Comparison of ENCODE assay signal across 26 mouse cellular contexts in genomic region chr6:48723468-48723867, GRCm38 (mm10). TPM values are rescaled to one million over a fixed set of nuclear protein-coding genes. Genes with fewer than 3 reads are reported as not detected.
A peak's percentile ranks its signal among the peaks of the same experiment; 100 is the strongest.
DNase-seq lines count a peak whose midpoint lies in the region; ATAC-seq and TF ChIP-seq lines count a peak whose summit lies in the region.
"Had no signal": no experiment of that assay in that cellular context is flagged by ENCODE, and none has a peak within 500 bp of the region (broad histone marks: within the 10 kb centered on the region; RNA-seq: fewer than 3 reads in every experiment).

No protein-coding gene starts in this region.

- peak; percentile 20; the same call in 1 of the 2 replicates for ATAC-seq in megakaryocyte, adult 5-6 weeks (ENCODE audit: poor library complexity, severe bottlenecking)
- ATAC-seq in forebrain, embryonic 14.5 days = no peak
- ATAC-seq: forebrain, postnatal 0 days; hindbrain, embryonic 16.5 days; intestine, embryonic 15.5 days had no signal

- no peaks in the 10 kb centered on the region for H3K27me3 ChIP-seq in thymus, adult 2 months (ENCODE audit: control insufficient read depth, insufficient read depth, low read length)
- H3K27me3 ChIP-seq in forebrain, embryonic 14.5 days (replicated peaks; ENCODE audit: control insufficient read depth, insufficient read depth, low read length) = no peaks in the 10 kb centered on the region
- H3K27me3 ChIP-seq: embryonic facial prominence, embryonic 13.5 days; forebrain, embryonic 12.5 days; heart, embryonic 13.5 days; hindbrain, embryonic 12.5 days; intestine, embryonic 15.5 days had no signal

- WGBS in thymus, adult 2 months = 50% methylated on average over 8 of the region's 8 CpGs
- 92% methylated on average over 8 of the region's 8 CpGs for WGBS in forebrain, embryonic 14.5 days

- no peak for TF ChIP-seq CTCF in thymus, adult 2 months (IDR thresholded peaks at IDR 0.05; ENCODE audit: borderline replicate concordance, control insufficient read depth, extremely low read depth, insufficient read depth, low read length, poor library complexity)

- no peaks in the 10 kb centered on the region for H3K9me3 ChIP-seq in forebrain, embryonic 14.5 days (replicated peaks; ENCODE audit: control insufficient read depth, low read length)
- H3K9me3 ChIP-seq: embryonic facial prominence, embryonic 13.5 days; forebrain, embryonic 12.5 days; heart, embryonic 13.5 days; hindbrain, embryonic 12.5 days; intestine, embryonic 15.5 days had no signal

- DNase-seq in thymus, adult 2 months = no peak
- DNase-seq in thymus, postnatal 25 days = no peak
- peak; percentile 52 for DNase-seq in T-cell, adult 2 months (ENCODE audit: low spot score)
- DNase-seq in forebrain, embryonic 14.5 days (ENCODE audit: low spot score) = no peak
- no peak for DNase-seq in cerebellum, adult 9-11 months
- DNase-seq: adrenal gland, adult 8-10 months; adrenal gland, postnatal 36 days; cerebellum, adult 11 months; cerebellum, adult 8-10 months; cerebellum, postnatal 25 days; forebrain, postnatal 0 days; gastrocnemius, postnatal 25 days; heart, postnatal 4 days had no signal

- no peak for TF ChIP-seq POLR2A in thymus, adult 2 months (IDR thresholded peaks at IDR 0.05; ENCODE audit: control insufficient read depth, extremely low read depth, insufficient read depth, low read length, poor library complexity)

- no peak overlapping the region for H3K4me3 ChIP-seq in thymus, adult 2 months (ENCODE audit: control insufficient read depth, insufficient read depth, low read length)
- no peak overlapping the region for H3K4me3 ChIP-seq in forebrain, embryonic 14.5 days (ENCODE audit: low read depth, low read length)
- H3K4me3 ChIP-seq: embryonic facial prominence, embryonic 13.5 days; forebrain, embryonic 12.5 days; heart, embryonic 13.5 days; hindbrain, embryonic 12.5 days; intestine, embryonic 15.5 days had no signal

- H3K27ac ChIP-seq in thymus, adult 2 months (ENCODE audit: control insufficient read depth, insufficient read depth, low read length) = peak overlapping the region; percentile 73
- H3K27ac ChIP-seq in forebrain, embryonic 14.5 days (ENCODE audit: low read depth, low read length) = no peak overlapping the region
- H3K27ac ChIP-seq: embryonic facial prominence, embryonic 13.5 days; forebrain, embryonic 12.5 days; heart, embryonic 13.5 days; hindbrain, embryonic 12.5 days; intestine, embryonic 15.5 days had no signal

- H3K9ac ChIP-seq in forebrain, embryonic 14.5 days (ENCODE audit: low read length) = no peak overlapping the region
- H3K9ac ChIP-seq: embryonic facial prominence, embryonic 13.5 days; forebrain, embryonic 12.5 days; forebrain, postnatal 0 days; heart, embryonic 13.5 days; hindbrain, embryonic 12.5 days; intestine, embryonic 15.5 days had no signal

- no peaks in the 10 kb centered on the region for H3K36me3 ChIP-seq in thymus, adult 2 months (ENCODE audit: control insufficient read depth, insufficient read depth, low read length)
- H3K36me3 ChIP-seq in forebrain, embryonic 14.5 days (ENCODE audit: control insufficient read depth, insufficient read depth, low read length) = no peaks in the 10 kb centered on the region
- H3K36me3 ChIP-seq: embryonic facial prominence, embryonic 13.5 days; forebrain, embryonic 12.5 days; heart, embryonic 13.5 days; hindbrain, embryonic 12.5 days; intestine, embryonic 15.5 days had no signal

- peaks cover 46% of the 10 kb centered on the region for H3K4me1 ChIP-seq in thymus, adult 2 months (replicated peaks; ENCODE audit: control insufficient read depth, insufficient read depth, low read length)
- no peaks in the 10 kb centered on the region for H3K4me1 ChIP-seq in forebrain, embryonic 14.5 days (ENCODE audit: control insufficient read depth, insufficient read depth, low read length)
- H3K4me1 ChIP-seq: embryonic facial prominence, embryonic 13.5 days; intestine, embryonic 15.5 days had no signal

- H3K4me2 ChIP-seq in forebrain, embryonic 14.5 days (ENCODE audit: low read length) = no peak overlapping the region
- H3K4me2 ChIP-seq: embryonic facial prominence, embryonic 13.5 days; forebrain, embryonic 12.5 days; heart, embryonic 13.5 days; hindbrain, embryonic 12.5 days; intestine, embryonic 15.5 days had no signal

RNA-seq across cellular contexts. Expression of gene Gimap7, which starts 5.0 kb away (rescaled TPM):
- polyA plus RNA-seq in thymus, adult 2 months (2012; rRNA removed) = 3.8 and 6.3 TPM in 2 replicates
- total RNA-seq in megakaryocyte, adult 5-6 weeks (2015) = 1.5 and 3.5 TPM in 2 replicates
- total RNA-seq in megakaryocyte, adult 5-6 weeks (2017) = 3.9 TPM in 2 replicates
- polyA plus RNA-seq in forebrain, embryonic 14.5 days (2014; fragmentation: Nextera tagmentation; extraction: Ambion mirVana) = not detected in 2 replicates
- total RNA-seq: ES-E14; forebrain, postnatal 0 days; gastrocnemius, adult 18-20 months; gastrocnemius, postnatal 25 days; granulocyte monocyte progenitor cell, adult 5-6 weeks; heart, postnatal 4 days had no signal
- polyA plus RNA-seq: brain, embryonic 14.5 days; cortical plate, adult 2 months; embryonic facial prominence, embryonic 13.5 days; forebrain, embryonic 12.5 days; forebrain, postnatal 0 days; heart, embryonic 13.5 days; heart, postnatal 0 days; hindbrain, embryonic 12.5 days; hindbrain, embryonic 16.5 days had no signal

RNA-seq across cellular contexts. Expression of gene Gm28053, which starts 5.1 kb away (rescaled TPM):
- 0.36 and 0.88 TPM in 2 replicates for polyA plus RNA-seq in thymus, adult 2 months (2012; rRNA removed)
- 0.68 TPM in 1 of 2 replicates, not detected in the other for total RNA-seq in megakaryocyte, adult 5-6 weeks (2015)
- 7.3 and 16.2 TPM in 2 replicates for total RNA-seq in megakaryocyte, adult 5-6 weeks (2017)
- polyA plus RNA-seq in forebrain, embryonic 14.5 days (2014; fragmentation: Nextera tagmentation; extraction: Ambion mirVana) = 0.84 TPM in 1 of 2 replicates, not detected in the other
- total RNA-seq: ES-E14; forebrain, postnatal 0 days; gastrocnemius, postnatal 25 days had no signal
- polyA plus RNA-seq: forebrain, embryonic 12.5 days; forebrain, postnatal 0 days had no signal

RNA-seq across cellular contexts. Expression of gene Gimap1, which starts 15.4 kb away (rescaled TPM):
- polyA plus RNA-seq in thymus, adult 2 months (2012; rRNA removed) = 94.7 and 98.1 TPM in 2 replicates
- total RNA-seq in megakaryocyte, adult 5-6 weeks (2015) = 5.0 and 5.8 TPM in 2 replicates
- total RNA-seq in megakaryocyte, adult 5-6 weeks (2017) = 5.3 and 14.2 TPM in 2 replicates
- polyA plus RNA-seq in forebrain, embryonic 14.5 days (2014; fragmentation: Nextera tagmentation; extraction: Ambion mirVana) = 4.1 and 4.5 TPM in 2 replicates

RNA-seq across cellular contexts. Expression of gene Gimap6, which starts 15.4 kb away (rescaled TPM):
- polyA plus RNA-seq in thymus, adult 2 months (2012; rRNA removed) = 72.9 and 82.4 TPM in 2 replicates
- 6.2 and 10.6 TPM in 2 replicates for total RNA-seq in megakaryocyte, adult 5-6 weeks (2015)
- total RNA-seq in megakaryocyte, adult 5-6 weeks (2017) = 15.7 and 23.1 TPM in 2 replicates
- 7.2 and 8.3 TPM in 2 replicates for polyA plus RNA-seq in forebrain, embryonic 14.5 days (2014; fragmentation: Nextera tagmentation; extraction: Ambion mirVana)

RNA-seq across cellular contexts. Expression of gene Gimap5, which starts 22.5 kb away (rescaled TPM):
- polyA plus RNA-seq in thymus, adult 2 months (2012; rRNA removed) = 34.0 and 35.3 TPM in 2 replicates
- 4.7 and 5.7 TPM in 2 replicates for total RNA-seq in megakaryocyte, adult 5-6 weeks (2015)
- total RNA-seq in megakaryocyte, adult 5-6 weeks (2017) = 4.5 and 11.2 TPM in 2 replicates
- polyA plus RNA-seq in forebrain, embryonic 14.5 days (2014; fragmentation: Nextera tagmentation; extraction: Ambion mirVana) = 0.96 and 1.5 TPM in 2 replicates

Comparison
In these comparisons a context has a peak if more than half of its experiments do, and no peak if none do; other contexts are left out.
1. RNA of gene Gimap1, which starts 15.4 kb away (polyA plus RNA-seq): 94.7 to 98.1 TPM in thymus, adult 2 months; 4.1 to 4.5 TPM in forebrain, embryonic 14.5 days; every median in the first group is over 10 times any median in the second.